In the genomic region with DNA sequence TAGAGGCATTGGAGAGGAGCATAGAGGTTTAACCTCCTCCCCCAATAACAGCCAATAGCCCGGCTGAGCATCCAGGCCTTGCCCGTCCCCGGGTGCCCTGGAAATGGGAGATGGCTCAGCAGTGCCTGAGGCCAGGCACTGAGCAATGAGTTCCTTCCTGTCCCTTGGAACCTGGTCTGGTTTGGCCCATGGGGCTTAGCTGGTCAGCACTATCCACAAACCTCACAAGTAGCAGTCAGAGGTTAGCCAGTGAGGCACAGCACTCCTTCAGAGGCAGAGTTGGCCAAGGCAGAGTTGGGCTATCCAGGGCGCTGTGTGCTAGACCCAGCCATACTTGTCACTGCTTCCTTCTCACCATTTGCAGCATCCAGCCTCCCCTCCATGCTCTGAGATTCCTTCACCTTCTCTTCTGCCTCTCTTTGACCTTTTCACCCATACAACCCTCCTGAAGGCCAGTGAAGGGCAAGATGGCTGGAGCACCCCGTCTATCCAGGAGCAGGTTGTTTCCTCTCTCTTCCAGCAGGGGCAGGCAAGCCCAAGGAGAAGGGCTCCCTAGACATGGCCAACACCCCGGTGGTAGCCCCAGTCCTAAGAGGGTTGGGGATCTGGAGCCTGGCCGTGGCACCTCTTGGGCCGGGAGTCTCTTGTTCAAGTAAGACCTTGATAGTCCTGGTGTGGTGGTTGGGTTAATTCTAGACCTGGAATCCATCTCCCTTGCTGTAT, we compare ENCODE assay signal across 15 mouse cellular contexts. TPM values are rescaled to one million over a fixed set of nuclear protein-coding genes. Genes with fewer than 3 reads are reported as not detected.
A peak's percentile ranks its signal among the peaks of the same experiment; 100 is the strongest.
DNase-seq lines count a peak whose midpoint lies in the region; ATAC-seq lines count a peak whose summit lies in the region.
"Had no signal": no experiment of that assay in that cellular context is flagged by ENCODE, and none has a peak within 500 bp of the region (broad histone marks: within the 10 kb centered on the region; RNA-seq: fewer than 3 reads in every experiment).

No protein-coding gene starts in this region.

- no peaks in the 10 kb centered on the region for H3K9me3 ChIP-seq in forebrain, embryonic 10.5 days
- no peaks in the 10 kb centered on the region for H3K9me3 ChIP-seq in forebrain, embryonic 11.5 days (ENCODE audit: control insufficient read depth, low read length)
- no peaks in the 10 kb centered on the region for H3K9me3 ChIP-seq in liver, embryonic 15.5 days (replicated peaks)
- H3K9me3 ChIP-seq in liver, embryonic 11.5 days (ENCODE audit: control insufficient read depth, low read length) = no peaks in the 10 kb centered on the region
- no peaks in the 10 kb centered on the region for H3K9me3 ChIP-seq in stomach, embryonic 14.5 days (ENCODE audit: control insufficient read depth, low read depth, low read length)

- H3K27ac ChIP-seq in forebrain, embryonic 10.5 days = peak overlapping the region; percentile 81; the same call in 1 of the 2 replicates
- H3K27ac ChIP-seq in forebrain, embryonic 11.5 days (ENCODE audit: low read depth, low read length) = no peak overlapping the region
- peak overlapping the region; percentile 33; the same call in 1 of the 2 replicates for H3K27ac ChIP-seq in liver, embryonic 15.5 days (replicated peaks)
- H3K27ac ChIP-seq in liver, embryonic 11.5 days (ENCODE audit: low read depth, low read length) = no peak overlapping the region
- peak overlapping the region; percentile 91; the same call in 1 of the 2 replicates for H3K27ac ChIP-seq in stomach, embryonic 14.5 days (ENCODE audit: low read length)
- H3K27ac ChIP-seq: liver, embryonic 14.5 days had no signal

- H3K36me3 ChIP-seq in forebrain, embryonic 10.5 days (replicated peaks) = no peaks in the 10 kb centered on the region
- H3K36me3 ChIP-seq in forebrain, embryonic 11.5 days (ENCODE audit: control insufficient read depth, insufficient read depth, low read length) = no peaks in the 10 kb centered on the region
- no peaks in the 10 kb centered on the region for H3K36me3 ChIP-seq in liver, embryonic 15.5 days (replicated peaks)
- no peaks in the 10 kb centered on the region for H3K36me3 ChIP-seq in liver, embryonic 11.5 days (ENCODE audit: control insufficient read depth, insufficient read depth, low read length)
- H3K36me3 ChIP-seq in stomach, embryonic 14.5 days (ENCODE audit: control insufficient read depth, insufficient read depth, low read length) = no peaks in the 10 kb centered on the region

- no peaks in the 10 kb centered on the region for H3K27me3 ChIP-seq in forebrain, embryonic 10.5 days (ENCODE audit: poor library complexity, severe bottlenecking)
- H3K27me3 ChIP-seq in forebrain, embryonic 11.5 days (ENCODE audit: control insufficient read depth, insufficient read depth, low read length) = no peaks in the 10 kb centered on the region
- H3K27me3 ChIP-seq in liver, embryonic 15.5 days = no peaks in the 10 kb centered on the region
- H3K27me3 ChIP-seq in liver, embryonic 11.5 days (replicated peaks; ENCODE audit: control insufficient read depth, insufficient read depth, low read length) = no peaks in the 10 kb centered on the region
- H3K27me3 ChIP-seq in stomach, embryonic 14.5 days (ENCODE audit: control insufficient read depth, insufficient read depth, low read length) = no peaks in the 10 kb centered on the region

- WGBS in forebrain, embryonic 10.5 days = 91% methylated on average over 8 of the region's 8 CpGs
- WGBS in forebrain, embryonic 11.5 days = 93% methylated on average over 8 of the region's 8 CpGs
- WGBS in liver, embryonic 15.5 days (ENCODE audit: insufficient replicate concordance) = 68% methylated on average over 8 of the region's 8 CpGs
- 79% methylated on average over 8 of the region's 8 CpGs for WGBS in liver, embryonic 11.5 days
- WGBS in stomach, embryonic 14.5 days = 87% methylated on average over 8 of the region's 8 CpGs

- H3K9ac ChIP-seq in forebrain, embryonic 11.5 days (ENCODE audit: low read length) = no peak overlapping the region
- H3K9ac ChIP-seq in liver, embryonic 15.5 days = no peak overlapping the region
- H3K9ac ChIP-seq in liver, embryonic 11.5 days (ENCODE audit: low read depth, low read length) = no peak overlapping the region
- H3K9ac ChIP-seq in stomach, embryonic 14.5 days (replicated peaks; ENCODE audit: low read depth, low read length) = no peak overlapping the region
- H3K9ac ChIP-seq: liver, embryonic 14.5 days had no signal

- no peak for ATAC-seq in forebrain, embryonic 11.5 days (replicated peaks; ENCODE audit: low FRiP score)
- ATAC-seq in liver, embryonic 15.5 days (ENCODE audit: insufficient read depth) = no peak
- no peak for ATAC-seq in liver, embryonic 11.5 days (replicated peaks; ENCODE audit: low FRiP score)
- no peak for ATAC-seq in stomach, embryonic 14.5 days (ENCODE audit: insufficient number of reproducible peaks, insufficient read depth, low FRiP score, low read depth)
- ATAC-seq: activated CD4-positive, CD25-positive, alpha-beta regulatory T cell, adult 4 months had no signal

- H3K4me1 ChIP-seq in forebrain, embryonic 10.5 days = peaks cover 84% of the 10 kb centered on the region
- peaks cover 6% of the 10 kb centered on the region; the same call in 1 of the 2 replicates for H3K4me1 ChIP-seq in forebrain, embryonic 11.5 days (replicated peaks; ENCODE audit: control insufficient read depth, insufficient read depth, low read length)
- H3K4me1 ChIP-seq in liver, embryonic 15.5 days (replicated peaks) = peaks cover 25% of the 10 kb centered on the region
- peaks cover 58% of the 10 kb centered on the region for H3K4me1 ChIP-seq in liver, embryonic 11.5 days (replicated peaks; ENCODE audit: control insufficient read depth, insufficient read depth, low read length)
- H3K4me1 ChIP-seq in stomach, embryonic 14.5 days (ENCODE audit: control insufficient read depth, insufficient read depth, low read length) = peaks cover 46% of the 10 kb centered on the region

- no peak for DNase-seq in forebrain, embryonic 10.5 days (ENCODE audit: extremely low spot score, low spot score)
- DNase-seq in forebrain, embryonic 11.5 days (ENCODE audit: low spot score) = no peak
- no peak for DNase-seq in liver, embryonic 11.5 days (ENCODE audit: low spot score)
- DNase-seq in gastrocnemius, postnatal 25 days = peak; percentile 74
- no peak for DNase-seq in ovary, postnatal 14 days (ENCODE audit: low spot score)
- DNase-seq in cerebellum, postnatal 25 days = no peak
- DNase-seq: adrenal gland, postnatal 36 days; cerebellum, postnatal 36 days; kidney, adult 2 months; thymus, adult 2 months had no signal

- H3K4me3 ChIP-seq in forebrain, embryonic 10.5 days = no peak overlapping the region
- H3K4me3 ChIP-seq in forebrain, embryonic 11.5 days (ENCODE audit: low read depth, low read length) = no peak overlapping the region
- H3K4me3 ChIP-seq in liver, embryonic 15.5 days (replicated peaks) = no peak overlapping the region
- no peak overlapping the region for H3K4me3 ChIP-seq in liver, embryonic 11.5 days (ENCODE audit: low read depth, low read length)
- no peak overlapping the region for H3K4me3 ChIP-seq in stomach, embryonic 14.5 days (ENCODE audit: low read depth, low read length)

- H3K4me2 ChIP-seq in forebrain, embryonic 11.5 days (ENCODE audit: low read depth, low read length, severe bottlenecking) = no peak overlapping the region
- no peak overlapping the region for H3K4me2 ChIP-seq in liver, embryonic 15.5 days
- H3K4me2 ChIP-seq in liver, embryonic 11.5 days = no peak overlapping the region
- no peak overlapping the region for H3K4me2 ChIP-seq in stomach, embryonic 14.5 days (replicated peaks; ENCODE audit: low read depth, low read length)

RNA-seq across cellular contexts. Expression of gene Mrpl23, which starts 23.0 kb away (rescaled TPM):
- polyA plus RNA-seq in forebrain, embryonic 10.5 days (2016; fragmentation: Nextera tagmentation; extraction: Ambion mirVana) = 15.8 and 16.1 TPM in 2 replicates
- polyA plus RNA-seq in forebrain, embryonic 11.5 days (2014; fragmentation: Nextera tagmentation; extraction: Ambion mirVana) = 18.3 and 18.7 TPM in 2 replicates
- 9.8 and 11.9 TPM in 2 replicates for polyA plus RNA-seq in liver, embryonic 15.5 days (2015; fragmentation: Nextera tagmentation; extraction: Ambion mirVana)
- 20.8 and 22.2 TPM in 2 replicates for polyA plus RNA-seq in liver, embryonic 11.5 days (2014; fragmentation: Nextera tagmentation; extraction: Ambion mirVana)
- total RNA-seq in gastrocnemius, postnatal 25 days (2021) = 10 to 100 TPM in 1 of 2 experiments, 1 to 10 TPM in 1; 8.6 to 18.3 TPM
- polyA plus RNA-seq in stomach, embryonic 14.5 days (2014; fragmentation: Nextera tagmentation; extraction: Ambion mirVana) = 32.6 and 35.6 TPM in 2 replicates

RNA-seq across cellular contexts. Expression of gene Tnnt3, which starts 56.9 kb away (rescaled TPM):
- 0.33 and 1.1 TPM in 2 replicates for polyA plus RNA-seq in forebrain, embryonic 10.5 days (2016; fragmentation: Nextera tagmentation; extraction: Ambion mirVana)
- polyA plus RNA-seq in forebrain, embryonic 11.5 days (2014; fragmentation: Nextera tagmentation; extraction: Ambion mirVana) = 1.00 and 1.0 TPM in 2 replicates
- 14.3 and 24.5 TPM in 2 replicates for polyA plus RNA-seq in liver, embryonic 15.5 days (2015; fragmentation: Nextera tagmentation; extraction: Ambion mirVana)
- 1.5 and 2.4 TPM in 2 replicates for polyA plus RNA-seq in liver, embryonic 11.5 days (2014; fragmentation: Nextera tagmentation; extraction: Ambion mirVana)
- over 10,000 TPM; 28,170 to 31,317 TPM for total RNA-seq in gastrocnemius, postnatal 25 days (2021)
- polyA plus RNA-seq in stomach, embryonic 14.5 days (2014; fragmentation: Nextera tagmentation; extraction: Ambion mirVana) = 2.2 and 2.6 TPM in 2 replicates
- total RNA-seq: left cerebral cortex, adult 18-20 months had no signal

Comparison
In these comparisons a context has a peak if more than half of its experiments do, and no peak if none do; other contexts are left out.
1. H3K27ac ChIP-seq: peak in forebrain, embryonic 10.5 days (single experiment), liver, embryonic 15.5 days (single experiment) and stomach, embryonic 14.5 days (single experiment); none in forebrain, embryonic 11.5 days (single experiment) and liver, embryonic 11.5 days (single experiment).